Mouse (Mus musculus): Measurements from ENCODE around the gene Ifrd2. TPM values are rescaled to one million over a fixed set of nuclear protein-coding genes. Genes with fewer than 3 reads are reported as not detected.
"Not testable (repeated sequence)": the region's sequence is repeated elsewhere in the genome, so short reads cannot be mapped to it uniquely, and the experiment has no call there.

Ifrd2 gene
- polyA plus RNA-seq, 1 experiment = 16.4 TPM

GRCm38 (mm10) chr9:107569270-107569669, 18.2 kb upstream of the Ifrd2 start:
- H3K4me3 ChIP-seq (ENCODE audit: control insufficient read depth, low read depth, low read length) = peak overlapping the region; percentile 93
- H3K4me1 ChIP-seq (ENCODE audit: control insufficient read depth, insufficient read depth, low read length) = peaks cover 23% of the 10 kb centered on the region
- H3K27me3 ChIP-seq (ENCODE audit: control insufficient read depth, insufficient read depth, low read length) = no peaks in the 10 kb centered on the region
- no peak for TF ChIP-seq POLR2A (IDR thresholded peaks at IDR 0.05; ENCODE audit: control insufficient read depth, low read depth, low read length)
- TF ChIP-seq CTCF (IDR thresholded peaks at IDR 0.05; ENCODE audit: control insufficient read depth, insufficient read depth, insufficient replicate concordance, low read depth, low read length) = no peak
- no peaks in the 10 kb centered on the region for H3K36me3 ChIP-seq (ENCODE audit: control insufficient read depth, insufficient read depth, low read length)
- H3K27ac ChIP-seq (ENCODE audit: control insufficient read depth, insufficient read depth, low read depth, low read length) = peak overlapping the region; percentile 91

- Histone ChIP-seq H3K27me3 (ENCODE audit: control insufficient read depth, insufficient read depth, low read length) (no peaks in the 10 kb centered on the region), H3K27ac (ENCODE audit: control insufficient read depth, insufficient read depth, low read depth, low read length) (no peak overlapping the region), H3K4me3 (ENCODE audit: control insufficient read depth, low read depth, low read length) (no peak overlapping the region), H3K36me3 (ENCODE audit: control insufficient read depth, insufficient read depth, low read length) (no peaks in the 10 kb centered on the region), H3K4me1 (ENCODE audit: control insufficient read depth, insufficient read depth, low read length) (peaks cover 23% of the 10 kb centered on the region)
- TF ChIP-seq POLR2A (IDR thresholded peaks at IDR 0.05; ENCODE audit: control insufficient read depth, low read depth, low read length) = no peak
- no peak for TF ChIP-seq CTCF (IDR thresholded peaks at IDR 0.05; ENCODE audit: control insufficient read depth, insufficient read depth, insufficient replicate concordance, low read depth, low read length)
Observed at GRCm38 (mm10) chr9:107570016-107570415, 17.4 kb upstream of the Ifrd2 start.

GRCm38 (mm10) chr9:107570845-107571244, 16.6 kb upstream of the Ifrd2 start:
- peaks cover 23% of the 10 kb centered on the region for H3K4me1 ChIP-seq (ENCODE audit: control insufficient read depth, insufficient read depth, low read length)
- H3K27me3 ChIP-seq (ENCODE audit: control insufficient read depth, insufficient read depth, low read length) = no peaks in the 10 kb centered on the region
- H3K4me3 ChIP-seq (ENCODE audit: control insufficient read depth, low read depth, low read length) = no peak overlapping the region
- no peak overlapping the region for H3K27ac ChIP-seq (ENCODE audit: control insufficient read depth, insufficient read depth, low read depth, low read length)
- no peaks in the 10 kb centered on the region for H3K36me3 ChIP-seq (ENCODE audit: control insufficient read depth, insufficient read depth, low read length)
- no peak for TF ChIP-seq CTCF (IDR thresholded peaks at IDR 0.05; ENCODE audit: control insufficient read depth, insufficient read depth, insufficient replicate concordance, low read depth, low read length)
- TF ChIP-seq POLR2A (IDR thresholded peaks at IDR 0.05; ENCODE audit: control insufficient read depth, low read depth, low read length) = no peak

- Histone ChIP-seq H3K4me3 (ENCODE audit: control insufficient read depth, low read depth, low read length) (no peak overlapping the region), H3K27me3 (ENCODE audit: control insufficient read depth, insufficient read depth, low read length) (no peaks in the 10 kb centered on the region), H3K4me1 (ENCODE audit: control insufficient read depth, insufficient read depth, low read length) (peaks cover 24% of the 10 kb centered on the region)
Observed at GRCm38 (mm10) chr9:107571534-107572326, 15.7 kb upstream of the Ifrd2 start.

GRCm38 (mm10) chr9:107572327-107572662, 15.1 kb upstream of the Ifrd2 start:
- H3K36me3 ChIP-seq (ENCODE audit: control insufficient read depth, insufficient read depth, low read length) = no peaks in the 10 kb centered on the region
- no peak overlapping the region for H3K4me3 ChIP-seq (ENCODE audit: control insufficient read depth, low read depth, low read length)
- TF ChIP-seq POLR2A (IDR thresholded peaks at IDR 0.05; ENCODE audit: control insufficient read depth, low read depth, low read length) (no peak), CTCF (IDR thresholded peaks at IDR 0.05; ENCODE audit: control insufficient read depth, insufficient read depth, insufficient replicate concordance, low read depth, low read length) (no peak)
- H3K4me1 ChIP-seq (ENCODE audit: control insufficient read depth, insufficient read depth, low read length) = peaks cover 23% of the 10 kb centered on the region
- no peak overlapping the region for H3K27ac ChIP-seq (ENCODE audit: control insufficient read depth, insufficient read depth, low read depth, low read length)
- H3K27me3 ChIP-seq (ENCODE audit: control insufficient read depth, insufficient read depth, low read length) = no peaks in the 10 kb centered on the region

More at GRCm38 (mm10) chr9:107571534-107572326, 15.7 kb upstream of the Ifrd2 start:
- TF ChIP-seq POLR2A (IDR thresholded peaks at IDR 0.05; ENCODE audit: control insufficient read depth, low read depth, low read length) (no peak), CTCF (IDR thresholded peaks at IDR 0.05; ENCODE audit: control insufficient read depth, insufficient read depth, insufficient replicate concordance, low read depth, low read length) (no peak)
- Histone ChIP-seq H3K27ac (ENCODE audit: control insufficient read depth, insufficient read depth, low read depth, low read length) (no peak overlapping the region), H3K36me3 (ENCODE audit: control insufficient read depth, insufficient read depth, low read length) (no peaks in the 10 kb centered on the region)

GRCm38 (mm10) chr9:107573774-107574173, 13.7 kb upstream of the Ifrd2 start:
- not testable (repeated sequence) for H3K27ac ChIP-seq (ENCODE audit: control insufficient read depth, insufficient read depth, low read depth, low read length); H3K36me3 ChIP-seq (ENCODE audit: control insufficient read depth, insufficient read depth, low read length); H3K27me3 ChIP-seq (ENCODE audit: control insufficient read depth, insufficient read depth, low read length); H3K4me3 ChIP-seq (ENCODE audit: control insufficient read depth, low read depth, low read length)
- H3K4me1 ChIP-seq (ENCODE audit: control insufficient read depth, insufficient read depth, low read length) = peaks cover 12% of the 10 kb centered on the region

- Histone ChIP-seq H3K4me1 (ENCODE audit: control insufficient read depth, insufficient read depth, low read length) (peaks cover 3% of the 10 kb centered on the region), H3K36me3 (ENCODE audit: control insufficient read depth, insufficient read depth, low read length) (no peaks in the 10 kb centered on the region), H3K27ac (ENCODE audit: control insufficient read depth, insufficient read depth, low read depth, low read length) (no peak overlapping the region)
Observed at GRCm38 (mm10) chr9:107575579-107576356, 11.7 kb upstream of the Ifrd2 start.

More at GRCm38 (mm10) chr9:107575579-107576356, 11.7 kb upstream of the Ifrd2 start:
- Histone ChIP-seq H3K27me3 (ENCODE audit: control insufficient read depth, insufficient read depth, low read length) (no peaks in the 10 kb centered on the region), H3K4me3 (ENCODE audit: control insufficient read depth, low read depth, low read length) (no peak overlapping the region)
- no peak for TF ChIP-seq POLR2A (IDR thresholded peaks at IDR 0.05; ENCODE audit: control insufficient read depth, low read depth, low read length)
- TF ChIP-seq CTCF (IDR thresholded peaks at IDR 0.05; ENCODE audit: control insufficient read depth, insufficient read depth, insufficient replicate concordance, low read depth, low read length) = no peak

Measured in testis, adult 2 months (tissue).